Mouse (Mus musculus) embryonic facial prominence, embryonic 14.5 days (tissue): Measurements from ENCODE around the gene Ypel3. TPM values are rescaled to one million over a fixed set of nuclear protein-coding genes. Genes with fewer than 3 reads are reported as not detected.
A peak's percentile ranks its signal among the peaks of the same experiment; 100 is the strongest.

Experiments
- ATAC-seq: fragments of 200-750 bp; cut with Nextera tagmentation; 2 replicates; pipeline ENCODE4 v1.8.0; 2017; ENCODE audit warnings: low read depth, moderate number of reproducible peaks, moderate TSS enrichment
- DNase-seq: peaks from one replicate; pipeline ENCODE4 v3.0.0-alpha.2; 2015; ENCODE audit warnings: low spot score
- H3K27ac ChIP-seq: fragments of 300-500 bp; sonication (generic); replicated peaks from 2 replicates; pipeline ENCODE4 v1.5.1; 2014; ENCODE audit warnings: low read depth, mild to moderate bottlenecking, low read length, moderate library complexity
- H3K27me3 ChIP-seq: fragments of 300-500 bp; sonication (generic); replicated peaks from 2 replicates; pipeline ENCODE4 v1.6.1; 2014; ENCODE audit warnings: low read length; ENCODE audit not compliant: control insufficient read depth, insufficient read depth
- H3K36me3 ChIP-seq: fragments of 300-500 bp; sonication (generic); 2 replicates; pipeline ENCODE4 v1.6.1; 2014; ENCODE audit warnings: low read length, mixed read lengths; ENCODE audit not compliant: control insufficient read depth, insufficient read depth
- H3K4me1 ChIP-seq: fragments of 300-500 bp; sonication (generic); 2 replicates; pipeline ENCODE4 v1.6.1; 2014; ENCODE audit warnings: antibody characterized with exemption, low read length; ENCODE audit not compliant: control insufficient read depth, insufficient read depth
- H3K4me2 ChIP-seq: fragments of 300-500 bp; sonication (generic); 2 replicates; pipeline ENCODE4 v1.6.1; 2014; ENCODE audit warnings: low read depth, mild to moderate bottlenecking, low read length, moderate library complexity, mixed read lengths
- H3K4me3 ChIP-seq: fragments of 300-500 bp; sonication (generic); 2 replicates; pipeline ENCODE4 v1.5.1; 2014; ENCODE audit warnings: low read depth, mild to moderate bottlenecking, low read length
- H3K9ac ChIP-seq: fragments of 300-500 bp; sonication (generic); 2 replicates; pipeline ENCODE4 v1.6.1; 2014; ENCODE audit warnings: low read depth, mild to moderate bottlenecking, low read length, moderate library complexity, mixed read lengths
- H3K9me3 ChIP-seq: fragments of 300-500 bp; sonication (generic); 2 replicates; pipeline ENCODE4 v1.6.1; 2016; ENCODE audit warnings: low read length; ENCODE audit not compliant: control insufficient read depth
- WGBS: fragments of 180-500 bp; shearing (Covaris S2); extraction: QIAGEN DNeasy Blood & Tissue Kit; methylation state at CpG from one replicate; pipeline ENCODE4 v1.1.7; 2014; 5-methylcytosine and 5-hydroxymethylcytosine counted together
- polyA plus RNA-seq: library from polyadenylated mRNA; unstranded; fragments of >200 nt; fragmentation: Nextera tagmentation; extraction: Ambion mirVana; gene quantifications from 2 replicates; pipeline ENCODE4 v1.2.1, GENCODE M21; 2014

The Ypel3 gene
- polyA plus RNA-seq, 1 experiment from 2014 or later: 117 TPM

DNA sequence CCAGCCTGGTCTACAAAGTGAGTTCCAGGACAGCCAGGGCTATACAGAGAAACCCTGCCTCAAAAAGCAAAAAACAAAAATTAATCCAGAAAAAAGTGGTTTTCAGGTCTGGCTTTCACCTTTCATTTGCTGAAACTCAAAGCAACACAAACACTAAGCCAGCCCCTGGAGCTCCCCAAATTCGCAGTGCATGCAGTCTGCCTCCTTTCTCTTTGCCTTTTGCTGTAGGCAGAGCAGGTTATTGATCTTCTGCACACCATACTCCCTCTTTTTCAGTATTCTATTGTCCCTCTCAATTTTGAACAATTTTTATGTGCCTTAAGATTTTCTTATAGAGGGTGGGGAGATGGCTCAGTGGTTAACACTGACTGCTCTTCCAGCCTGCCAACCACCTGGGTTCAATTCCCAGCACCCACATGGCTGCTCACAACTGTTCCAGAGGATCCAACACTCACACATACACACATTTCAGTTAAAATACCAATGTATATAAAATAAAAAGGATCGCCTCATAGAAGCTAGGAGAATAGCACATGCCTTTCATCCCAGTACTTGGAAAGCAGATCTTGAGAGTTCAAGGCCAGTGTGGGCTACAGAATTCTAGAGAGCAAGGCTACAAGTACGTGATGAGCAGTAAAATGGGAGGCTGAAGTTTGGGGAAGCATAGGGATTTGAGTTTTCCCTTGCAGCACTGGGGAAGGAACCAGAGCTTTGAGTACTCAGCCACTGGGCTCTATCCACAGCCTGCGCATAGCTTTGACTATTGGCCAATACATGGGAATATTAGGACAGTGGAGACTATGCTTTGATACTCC, 16.9 kb downstream of the Ypel3 start:
- Histone ChIP-seq H3K9me3 (no peaks in the 10 kb centered on the region), H3K4me2 (no peak overlapping the region), H3K9ac (no peak overlapping the region), H3K27ac (peak overlapping the region; percentile 96), H3K36me3 (peaks cover 51% of the 10 kb centered on the region), H3K4me3 (no peak overlapping the region), H3K4me1 (peaks cover 11% of the 10 kb centered on the region), H3K27me3 (no peaks in the 10 kb centered on the region)
- no peak for ATAC-seq
- 70% methylated on average over 4 of the region's 4 CpGs for WGBS
- no peak for DNase-seq

DNA sequence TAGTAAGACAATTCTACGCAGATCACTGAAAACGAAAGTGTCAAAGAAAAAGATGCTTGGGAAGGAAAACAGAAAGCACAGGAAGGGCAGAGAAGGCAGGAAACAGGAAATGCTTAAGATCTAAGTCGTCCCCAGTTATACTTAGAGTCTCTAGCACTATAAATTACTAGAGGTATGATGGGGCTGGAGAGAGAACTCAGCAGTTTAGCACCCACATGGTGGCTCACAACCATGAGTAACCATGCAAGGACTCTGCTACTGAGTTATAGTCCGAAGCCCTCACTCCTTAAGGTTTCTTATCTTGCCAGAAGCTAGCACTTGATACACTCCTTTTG, 17.5 kb downstream of the Ypel3 start:
- no peaks in the 10 kb centered on the region for H3K9me3 ChIP-seq
- no peak overlapping the region for H3K4me2 ChIP-seq
- no peak for DNase-seq
- no peak for ATAC-seq
- peaks cover 45% of the 10 kb centered on the region for H3K36me3 ChIP-seq
- H3K9ac ChIP-seq: no peak overlapping the region
- H3K4me3 ChIP-seq: no peak overlapping the region
- 72% methylated on average over 4 of the region's 4 CpGs for WGBS
- H3K4me1 ChIP-seq: peaks cover 11% of the 10 kb centered on the region
- H3K27me3 ChIP-seq: no peaks in the 10 kb centered on the region
- no peak overlapping the region for H3K27ac ChIP-seq

DNA sequence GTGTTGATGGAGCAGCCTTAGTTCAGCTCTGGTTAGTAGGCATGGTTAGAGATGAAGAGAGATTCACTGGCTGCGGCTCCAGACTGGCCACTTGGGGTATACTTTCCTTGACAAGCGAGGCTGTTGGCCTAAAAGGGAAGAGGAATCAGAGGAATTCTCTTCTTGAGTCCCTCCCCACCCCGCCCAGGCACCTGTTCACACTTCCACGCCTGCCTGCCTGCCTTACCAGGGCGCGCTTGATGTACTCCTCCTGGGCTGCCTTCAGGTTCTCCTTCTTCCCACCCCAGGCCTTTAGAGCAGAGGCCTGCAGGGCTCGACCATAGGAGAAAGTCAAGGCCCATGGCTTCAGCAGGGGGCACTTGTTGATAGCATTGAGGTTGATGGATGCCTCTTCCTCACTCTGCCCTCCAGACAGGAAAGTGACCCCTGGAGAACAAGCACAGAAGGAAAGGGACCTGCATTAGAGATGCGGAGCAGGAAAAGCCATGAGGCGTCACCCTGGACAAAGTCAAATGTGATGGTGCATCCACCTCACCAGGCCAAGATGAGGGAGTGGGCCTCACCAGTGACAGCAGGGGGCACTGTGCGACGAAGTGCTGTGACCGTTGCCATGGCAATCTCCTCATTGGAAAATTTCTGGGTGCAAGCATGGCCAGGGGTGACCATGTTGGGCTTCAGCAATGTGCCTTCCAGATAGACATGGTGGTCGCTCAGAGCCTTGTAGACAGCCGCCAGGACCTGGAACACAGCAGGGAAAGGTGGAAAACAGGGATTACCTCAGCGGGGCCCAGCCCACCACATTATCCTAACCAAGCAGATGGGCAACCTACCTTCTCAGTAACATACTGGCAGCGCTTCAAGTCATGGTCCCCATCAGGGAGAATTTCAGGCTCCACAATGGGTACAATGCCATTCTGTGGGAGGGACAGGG, 18.9 kb downstream of the Ypel3 start:
- Histone ChIP-seq H3K27ac (no peak overlapping the region), H3K4me1 (peaks cover 16% of the 10 kb centered on the region), H3K27me3 (no peaks in the 10 kb centered on the region), H3K36me3 (peaks cover 38% of the 10 kb centered on the region), H3K4me2 (no peak overlapping the region), H3K9ac (no peak overlapping the region), H3K4me3 (no peak overlapping the region), H3K9me3 (no peaks in the 10 kb centered on the region)
- 85% methylated on average over 16 of the region's 16 CpGs for WGBS
- ATAC-seq: no peak
- DNase-seq: no peak

DNA sequence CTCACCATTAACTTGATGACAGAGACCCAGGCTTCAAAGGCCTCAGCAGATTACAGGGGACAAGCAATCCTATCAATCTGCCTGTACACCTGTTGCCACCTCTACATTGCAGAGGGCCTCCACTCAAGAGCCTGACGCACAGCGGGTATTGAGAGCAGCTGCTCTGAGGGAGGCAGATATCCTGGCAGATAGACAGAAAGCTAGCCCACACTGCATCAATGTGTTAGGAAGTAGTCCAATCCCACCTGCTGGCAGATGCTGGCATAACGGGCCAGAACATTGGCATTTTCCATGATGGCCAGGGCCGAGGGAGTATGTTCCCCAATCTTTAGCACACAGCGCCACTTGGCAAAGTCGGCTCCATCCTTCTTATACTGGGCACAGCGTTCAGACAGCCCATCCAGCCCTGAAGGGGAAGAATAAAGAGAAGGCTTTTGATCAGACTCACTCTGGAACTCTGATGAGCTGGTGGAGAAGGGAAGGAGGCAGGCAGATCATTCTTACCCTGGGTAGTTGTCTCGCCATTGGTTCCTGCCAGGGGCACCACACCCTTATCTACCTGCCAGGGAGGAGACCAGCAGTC, 19.7 kb downstream of the Ypel3 start:
- Histone ChIP-seq H3K9ac (0 out of 2 replicates have a peak overlapping the region, but pooled peaks have one; percentile 81), H3K4me2 (peak overlapping the region; percentile 82)
- WGBS: 72% methylated on average over 8 of the region's 8 CpGs

DNA sequence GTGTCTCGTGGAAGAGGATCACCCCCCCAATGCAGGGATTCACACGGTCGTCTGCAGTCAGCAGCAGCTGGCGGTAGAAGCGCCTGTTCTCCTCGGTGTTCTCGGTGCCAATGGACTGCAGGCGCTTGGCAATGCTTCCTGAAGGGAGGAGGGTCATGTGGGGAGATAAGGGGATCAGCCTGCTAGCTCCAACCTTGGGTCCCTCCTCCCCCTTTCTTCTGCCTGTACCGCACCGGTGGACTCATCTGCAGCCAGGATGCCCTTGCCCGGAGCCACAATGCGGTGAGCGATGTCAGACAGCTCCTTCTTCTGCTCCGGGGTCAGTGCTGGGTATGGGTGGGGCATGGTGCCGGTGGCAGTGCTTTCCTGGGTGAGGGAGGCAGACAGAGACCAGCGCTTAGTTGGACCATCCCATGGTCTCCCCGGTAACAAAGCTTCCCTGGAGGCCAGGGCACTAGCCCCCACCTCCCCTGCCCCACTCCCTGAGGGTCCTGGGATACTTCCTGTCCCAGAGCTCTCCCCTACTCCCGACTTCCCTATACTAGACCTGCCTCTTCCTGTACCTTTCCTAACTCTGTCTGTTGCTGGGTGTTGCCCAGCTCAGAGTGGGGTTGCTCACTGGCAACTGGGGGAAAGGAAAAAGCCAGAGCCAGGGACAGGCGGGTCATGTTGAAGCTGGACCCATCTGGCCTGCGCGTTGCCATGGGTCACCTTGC, 20.8 kb downstream of the Ypel3 start, which contains the start of gene Fam57b:
Gene Fam57b (plus strand): TSS at position 258 of the 716 bp plus-strand sequence.
- peaks cover 38% of the 10 kb centered on the region for H3K36me3 ChIP-seq
- peak within 1 kb of the TSS; percentile 88 for H3K4me3 ChIP-seq
- no peaks in the 10 kb centered on the region for H3K9me3 ChIP-seq
- peak within 1 kb of the TSS; percentile 82 for H3K4me2 ChIP-seq
- peak within 1 kb of the TSS; percentile 81 for H3K9ac ChIP-seq
- peaks cover 11% of the 10 kb centered on the region for H3K4me1 ChIP-seq
- 21% methylated on average over 17 of the region's 21 CpGs for WGBS
- no peaks in the 10 kb centered on the region for H3K27me3 ChIP-seq
- ATAC-seq: no peak
- peak; percentile 13 for DNase-seq
- peak within 1 kb of the TSS; percentile 93 for H3K27ac ChIP-seq

More for the DNA sequence above, 19.7 kb downstream of the Ypel3 start:
- H3K4me3 ChIP-seq: 0 out of 2 replicates have a peak overlapping the region, but pooled peaks have one; percentile 88
- ATAC-seq: no peak
- no peaks in the 10 kb centered on the region for H3K9me3 ChIP-seq
- H3K27ac ChIP-seq: no peak overlapping the region
- peaks cover 38% of the 10 kb centered on the region for H3K36me3 ChIP-seq
- H3K27me3 ChIP-seq: no peaks in the 10 kb centered on the region
- DNase-seq: peak; percentile 34
- peaks cover 11% of the 10 kb centered on the region for H3K4me1 ChIP-seq

DNA sequence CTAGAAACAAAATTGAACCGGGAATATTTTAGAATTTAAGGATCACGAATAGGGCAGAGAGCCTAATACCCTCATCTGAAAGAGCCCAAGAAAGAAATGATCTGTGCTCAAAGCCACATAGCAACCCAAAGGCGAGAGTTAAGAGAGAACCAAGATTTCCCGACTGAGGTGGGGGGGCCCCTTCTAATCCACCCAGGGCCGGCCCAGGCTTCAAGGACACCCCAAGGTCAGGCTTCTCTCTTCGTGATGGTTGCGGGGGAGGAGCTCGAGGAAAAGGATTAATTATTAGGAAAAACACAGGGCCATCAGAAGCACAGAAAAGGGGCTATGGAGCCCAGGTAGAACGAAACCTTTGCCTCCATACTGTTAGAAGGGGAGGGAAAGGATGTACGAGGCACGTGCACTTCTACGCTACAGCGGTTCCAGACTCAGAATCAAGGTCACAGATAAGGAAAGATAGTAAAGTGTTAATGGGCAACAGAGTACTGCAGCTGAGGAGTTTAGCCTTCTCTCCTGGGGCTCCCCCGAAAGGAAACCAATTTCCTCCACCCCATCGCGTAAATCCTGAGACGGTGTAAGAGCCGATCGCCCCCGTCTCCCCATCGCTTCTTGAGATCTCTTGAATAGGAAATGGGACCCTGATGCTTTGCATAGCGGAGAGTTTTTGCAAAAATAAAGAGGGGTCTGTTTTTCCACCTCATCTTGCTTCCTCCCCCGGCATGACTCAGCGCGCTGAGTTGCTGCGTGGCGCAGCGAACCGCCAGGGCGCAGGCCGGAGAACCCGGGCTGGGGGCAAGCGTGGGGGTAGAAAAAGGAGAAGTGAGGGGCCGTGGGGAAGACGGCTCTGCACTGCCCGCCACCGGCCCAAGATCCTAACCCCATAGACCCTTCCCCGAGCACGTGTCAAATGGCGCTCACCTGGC, 21.6 kb downstream of the Ypel3 start:
- H3K9me3 ChIP-seq: no peaks in the 10 kb centered on the region
- H3K4me1 ChIP-seq: peaks cover 11% of the 10 kb centered on the region
- H3K27me3 ChIP-seq: no peaks in the 10 kb centered on the region
- peak overlapping the region; percentile 88 for H3K4me3 ChIP-seq
- H3K9ac ChIP-seq: peak overlapping the region; percentile 81
- WGBS: under 1% methylated on average over 40 of the region's 40 CpGs
- no peak for ATAC-seq
- peak overlapping the region; percentile 93 for H3K27ac ChIP-seq
- peak overlapping the region; percentile 82 for H3K4me2 ChIP-seq
- DNase-seq: no peak
- peaks cover 38% of the 10 kb centered on the region for H3K36me3 ChIP-seq

DNA sequence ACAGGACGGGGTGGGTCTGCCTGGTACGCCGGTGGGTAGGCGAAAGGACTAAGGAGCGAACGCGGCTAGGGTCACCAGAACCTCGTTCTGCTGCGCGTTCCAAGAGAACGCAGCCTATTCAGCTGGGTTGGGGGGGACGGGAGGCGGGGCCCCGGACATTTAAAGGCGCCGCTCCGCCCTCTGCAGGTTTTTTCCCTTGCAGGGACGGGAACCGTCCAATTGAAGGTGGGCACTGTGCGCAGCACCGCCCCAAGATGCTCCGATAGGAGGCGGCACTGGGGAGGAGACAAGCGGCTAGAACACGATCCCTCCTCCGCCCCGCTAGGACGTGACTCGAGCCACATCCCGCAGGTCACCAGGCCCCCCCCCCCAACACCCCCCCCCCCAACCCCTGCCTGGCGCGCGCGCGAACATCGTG, 22.3 kb downstream of the Ypel3 start:
- peak; percentile 99 for DNase-seq
- Histone ChIP-seq H3K27me3 (no peaks in the 10 kb centered on the region), H3K27ac (peak overlapping the region; percentile 99), H3K4me2 (peak overlapping the region; percentile 82), H3K9me3 (no peaks in the 10 kb centered on the region), H3K4me3 (peak overlapping the region; percentile 88), H3K4me1 (peaks cover 11% of the 10 kb centered on the region), H3K9ac (peak overlapping the region; percentile 84), H3K36me3 (peaks cover 39% of the 10 kb centered on the region)
- WGBS: 2% methylated on average over 10 of the region's 36 CpGs
- peak; percentile 97 for ATAC-seq
